Mouse (Mus musculus) ovary, adult 2 months (tissue): Measurements from ENCODE around the gene Hoxa1. TPM values are rescaled to one million over a fixed set of nuclear protein-coding genes. Genes with fewer than 3 reads are reported as not detected.

Source experiments
- polyA plus RNA-seq: library from polyadenylated mRNA; depleted of rRNA; stranded (reverse); fragments of >200 nt; gene quantifications from 2 replicates; pipeline ENCODE4 v1.2.3, GENCODE M21; 2012; rRNA removed

Gene Hoxa1
- polyA plus RNA-seq: 0.35 and 0.45 TPM in 2 replicates

GRCm38 (mm10) chr6:52158276-52159051 lies at the start of gene Hoxa1:
Gene Hoxa1, minus strand, starts transcription at chr6:52158317.

GRCm38 (mm10) chr6:52204050-52204752 lies 46.1 kb upstream of the Hoxa1 start, which contains the start of gene Hoxa5:
Gene Hoxa5, minus strand, starts transcription at chr6:52204587.

DNA sequence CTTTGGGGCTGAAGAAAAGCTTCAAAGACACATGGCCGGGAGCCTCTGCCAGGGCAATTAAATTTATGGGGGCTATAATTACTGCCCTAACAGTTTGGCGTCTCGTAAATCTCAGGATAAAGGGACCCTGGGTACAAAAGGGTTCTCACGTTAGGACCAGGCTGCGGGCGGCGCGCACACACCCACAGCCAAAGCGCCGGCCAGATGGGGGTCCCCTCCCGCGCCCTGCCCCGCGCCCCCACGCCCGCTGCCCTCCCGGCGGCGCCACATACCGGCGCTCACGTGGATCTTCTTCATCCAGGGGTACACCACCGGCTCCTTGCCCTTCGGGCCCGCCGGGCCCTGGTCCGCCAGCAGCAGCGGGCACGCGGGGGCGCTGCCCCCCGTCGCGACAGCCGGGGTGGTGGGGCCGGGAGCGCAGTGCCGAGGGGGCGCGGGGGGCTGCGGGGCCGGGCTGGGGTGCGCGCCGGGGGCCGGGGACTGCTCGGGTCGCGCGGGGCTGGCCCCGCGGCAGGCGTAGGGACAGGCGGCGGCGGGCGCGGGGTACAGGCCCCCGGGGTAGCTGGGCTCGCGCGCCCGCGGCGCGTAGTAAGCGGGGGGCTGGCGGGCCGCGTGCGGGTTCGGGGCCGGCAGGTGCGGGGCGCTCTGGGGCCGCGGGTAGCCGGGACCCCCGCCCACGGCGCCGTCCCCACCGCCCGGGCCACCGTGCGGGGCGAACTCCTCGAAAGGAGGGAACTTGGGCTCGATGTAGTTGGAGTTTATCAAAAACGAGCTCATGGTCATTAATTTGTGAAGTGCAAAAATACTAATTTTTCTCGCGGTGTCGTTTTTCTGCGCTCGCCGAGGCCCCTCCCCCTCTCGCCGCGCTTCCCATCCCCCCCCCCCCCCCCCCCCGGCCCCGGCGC lies 33.0 kb upstream of the Hoxa1 start, which contains the start of gene Hoxa4:
Gene Hoxa4 (minus strand): TSS at position 848 of the 905 bp plus-strand sequence.

GRCm38 (mm10) chr6:52177061-52177735 lies 19.1 kb upstream of the Hoxa1 start, which contains the start of gene 5730596B20Rik:
Gene 5730596B20Rik, plus strand, starts transcription at chr6:52177498.

GRCm38 (mm10) chr6:52164626-52165440 lies 6.7 kb upstream of the Hoxa1 start, which contains the start of gene Hoxa2:
Gene Hoxa2, minus strand, starts transcription at chr6:52164831.

Other genes starting within 250 kb of the Hoxa1 start
- gene Skap2, start 145.8 kb downstream of the Hoxa1 start, polyA plus RNA-seq: 2.7 and 4.4 TPM in 2 replicates
- gene Hoxa2, start 6.5 kb upstream of the Hoxa1 start, polyA plus RNA-seq: 1.7 and 1.8 TPM in 2 replicates
- gene 5730596B20Rik, start 19.2 kb upstream of the Hoxa1 start, polyA plus RNA-seq: 0.05 TPM in 1 of 2 replicates, not detected in the other
- 1.6 and 2.2 TPM in 2 replicates for gene Hoxa4, start 33.4 kb upstream of the Hoxa1 start, polyA plus RNA-seq
- gene Hoxa5, start 46.3 kb upstream of the Hoxa1 start, polyA plus RNA-seq: 17.8 and 22.4 TPM in 2 replicates
- 7.2 and 7.6 TPM in 2 replicates for gene Hoxa6, start 50.4 kb upstream of the Hoxa1 start, polyA plus RNA-seq
- 9.8 and 12.6 TPM in 2 replicates for gene Hoxa3, start 55.0 kb upstream of the Hoxa1 start, polyA plus RNA-seq
- 7.2 and 8.5 TPM in 2 replicates for gene Gm28308, start 55.0 kb upstream of the Hoxa1 start, polyA plus RNA-seq
- 8.0 and 10.8 TPM in 2 replicates for gene Hoxa7, start 63.5 kb upstream of the Hoxa1 start, polyA plus RNA-seq
- gene Hoxa9, start 72.8 kb upstream of the Hoxa1 start, polyA plus RNA-seq: 43.7 and 45.9 TPM in 2 replicates
- gene Hoxa10, start 82.5 kb upstream of the Hoxa1 start, polyA plus RNA-seq: 14.6 and 23.1 TPM in 2 replicates
- gene Hoxa11, start 87.5 kb upstream of the Hoxa1 start, polyA plus RNA-seq: 5.8 and 5.9 TPM in 2 replicates
- gene Hoxa13, start 102.6 kb upstream of the Hoxa1 start, polyA plus RNA-seq: not detected in 2 replicates
- gene Evx1, start 155.2 kb upstream of the Hoxa1 start, polyA plus RNA-seq: 2.6 and 3.1 TPM in 2 replicates